Mouse (Mus musculus) C2C12 (cell line): ENCODE results near the gene Plekha6.

Experiments used
- CEBPB ChIP-seq: IDR thresholded peaks from one replicate; pipeline ENCODE4 v1.6.1; 2011; ENCODE audit warnings: low read depth, mild to moderate bottlenecking, control low read depth, moderate library complexity
- CTCF ChIP-seq: IDR thresholded peaks from one replicate; pipeline ENCODE4 v1.5.1; 2011; ENCODE audit not compliant: control insufficient read depth, insufficient read depth, insufficient read length
- FOSL1 ChIP-seq: IDR thresholded peaks from one replicate; pipeline ENCODE4 v1.8.0; 2011; ENCODE audit warnings: mild to moderate bottlenecking, low read length; ENCODE audit not compliant: poor library complexity, insufficient read depth, severe bottlenecking
- MAX ChIP-seq: IDR thresholded peaks from one replicate; pipeline ENCODE4 v1.6.1; 2011; ENCODE audit warnings: mild to moderate bottlenecking, control low read depth
- MYOD1 ChIP-seq: IDR thresholded peaks from one replicate; pipeline ENCODE4 v1.6.1; 2011; ENCODE audit warnings: low read depth; ENCODE audit not compliant: control insufficient read depth, insufficient read length
- MYOG ChIP-seq: IDR thresholded peaks from one replicate; pipeline ENCODE4 v1.6.1; 2011; ENCODE audit not compliant: control insufficient read depth, insufficient read length; ENCODE audit errors: extremely low read depth
- USF1 ChIP-seq: IDR thresholded peaks from one replicate; pipeline ENCODE4 v1.6.1; 2011; ENCODE audit warnings: low read depth, mild to moderate bottlenecking, control low read depth, moderate library complexity

DNA sequence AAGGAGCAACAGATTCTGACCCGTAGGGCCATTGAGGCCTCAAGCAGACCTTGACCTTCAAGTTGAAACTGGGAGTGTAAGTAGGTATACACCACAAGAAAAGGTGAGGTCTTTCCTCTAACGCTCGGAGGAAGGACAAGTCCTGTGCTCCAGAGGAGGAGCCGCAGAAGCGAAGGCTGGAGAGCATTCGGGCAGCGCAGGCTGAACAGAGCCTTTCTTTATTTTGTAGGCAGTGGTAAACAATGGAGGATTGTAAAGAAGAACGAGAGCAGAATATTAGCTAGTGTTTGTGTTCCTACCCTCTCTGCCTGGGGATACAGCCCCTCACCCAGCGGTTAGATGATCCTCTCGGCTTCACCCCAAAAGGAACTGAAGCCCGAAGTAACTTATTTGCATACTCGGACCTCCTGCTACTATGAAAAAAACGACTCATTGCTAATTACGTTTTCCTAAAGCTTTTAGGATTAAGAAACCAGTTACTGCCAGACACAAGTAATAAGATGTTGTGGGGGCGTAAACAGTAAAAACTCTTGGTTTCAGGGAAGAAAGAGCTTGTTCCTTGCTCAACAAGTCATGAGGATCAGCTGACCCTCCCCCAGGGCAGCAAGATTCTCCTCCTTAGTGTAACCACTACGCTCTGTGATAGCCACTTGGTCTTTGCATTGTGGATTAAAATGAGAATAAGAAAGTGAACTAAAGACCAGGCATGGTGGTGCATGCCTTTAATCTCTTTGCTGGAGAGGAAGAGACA is 34.4 kb upstream of the Plekha6 start:
- no peak for TF ChIP-seq CTCF
- no peak for TF ChIP-seq USF1
- no peak for TF ChIP-seq MYOD1
- TF ChIP-seq MYOG, result no peak
- no peak for TF ChIP-seq FOSL1
- TF ChIP-seq MAX, result no peak
- TF ChIP-seq CEBPB, result no peak
